Mouse (Mus musculus) liver, embryonic 14.5 days (tissue): ENCODE measurements around the gene Mex3d.

ENCODE experiments used
- CTCF ChIP-seq: IDR thresholded peaks from 2 replicates; pipeline ENCODE4 v1.5.1; 2016; ENCODE audit warnings: antibody characterized with exemption, low read depth, control low read depth
- EP300 ChIP-seq: IDR thresholded peaks from 2 replicates; pipeline ENCODE4 v1.6.1; 2016; ENCODE audit warnings: antibody characterized with exemption, low read depth

GRCm38 (mm10) chr10:80395025-80395627 lies 7.7 kb upstream of the Mex3d start:
- no peak for TF ChIP-seq EP300
- no peak for TF ChIP-seq CTCF
